23 mouse cellular contexts compared by ENCODE assay signal in genomic region chr15:9668575-9668974, GRCm38 (mm10).
"Had no signal": no experiment of that assay in that cellular context is flagged by ENCODE, and none has a peak within 500 bp of the region (broad histone marks: within the 10 kb centered on the region; RNA-seq: fewer than 3 reads in every experiment).

No protein-coding gene starts in this region.

- H3K27me3 ChIP-seq: heart, embryonic 12.5 days; hindbrain, embryonic 13.5 days; hindbrain, embryonic 15.5 days; kidney, embryonic 15.5 days; limb, embryonic 13.5 days; limb, embryonic 15.5 days; liver, embryonic 12.5 days had no signal

- DNase-seq: gastrocnemius, postnatal 25 days; heart, adult 18-20 months; heart, postnatal 10 days; kidney, adult 11 months; kidney, adult 2 months; kidney, adult 9 months; kidney, postnatal 14 days; kidney, postnatal 36 days; layer of hippocampus, adult 9-11 months; layer of hippocampus, postnatal 36 days; left cerebral cortex, postnatal 4 days had no signal

- ATAC-seq: hindbrain, postnatal 0 days; intestine, embryonic 16.5 days; liver, embryonic 12.5 days had no signal

- H3K9ac ChIP-seq: heart, embryonic 12.5 days; hindbrain, embryonic 13.5 days; hindbrain, embryonic 15.5 days; kidney, embryonic 15.5 days; limb, embryonic 13.5 days; limb, embryonic 15.5 days; liver, embryonic 12.5 days; liver, embryonic 14.5 days had no signal

- H3K27ac ChIP-seq: heart, embryonic 10.5 days; hindbrain, embryonic 13.5 days; hindbrain, embryonic 15.5 days; hindbrain, postnatal 0 days; kidney, embryonic 15.5 days; kidney, postnatal 0 days; limb, embryonic 13.5 days; limb, embryonic 15.5 days; liver, embryonic 12.5 days; liver, embryonic 14.5 days had no signal

- H3K4me2 ChIP-seq: heart, embryonic 12.5 days; hindbrain, embryonic 13.5 days; hindbrain, embryonic 15.5 days; kidney, embryonic 15.5 days; limb, embryonic 13.5 days; limb, embryonic 15.5 days; liver, embryonic 12.5 days had no signal

- H3K4me3 ChIP-seq: heart, embryonic 10.5 days; heart, embryonic 12.5 days; hindbrain, embryonic 13.5 days; hindbrain, embryonic 15.5 days; kidney, embryonic 15.5 days; limb, embryonic 13.5 days; limb, embryonic 15.5 days; liver, embryonic 12.5 days had no signal

- H3K9me3 ChIP-seq: heart, embryonic 10.5 days; heart, embryonic 12.5 days; hindbrain, embryonic 13.5 days; hindbrain, embryonic 15.5 days; kidney, embryonic 15.5 days; limb, embryonic 13.5 days; limb, embryonic 15.5 days; liver, embryonic 12.5 days had no signal

- H3K36me3 ChIP-seq: heart, embryonic 10.5 days; heart, embryonic 12.5 days; hindbrain, embryonic 13.5 days; hindbrain, embryonic 15.5 days; kidney, embryonic 15.5 days; limb, embryonic 13.5 days; limb, embryonic 15.5 days; liver, embryonic 12.5 days had no signal

- H3K4me1 ChIP-seq: heart, embryonic 10.5 days; heart, embryonic 12.5 days; hindbrain, embryonic 13.5 days; hindbrain, embryonic 15.5 days; kidney, embryonic 15.5 days; limb, embryonic 13.5 days; limb, embryonic 15.5 days; liver, embryonic 12.5 days had no signal
